Mouse (Mus musculus) hindbrain, embryonic 14.5 days (tissue): ENCODE results near the gene Izumo1r. TPM values are rescaled to one million over a fixed set of nuclear protein-coding genes. Genes with fewer than 3 reads are reported as not detected.

Source experiments
- ATAC-seq: fragments of 200-750 bp; cut with Nextera tagmentation; 2 replicates; pipeline ENCODE4 v1.8.0; 2017; ENCODE audit warnings: moderate number of reproducible peaks, mild to moderate bottlenecking, moderate TSS enrichment, moderate library complexity; ENCODE audit not compliant: low FRiP score
- DNase-seq: peaks from one replicate; pipeline ENCODE4 v3.0.0-alpha.2; 2015; ENCODE audit warnings: low spot score
- H3K27ac ChIP-seq: fragments of 300-500 bp; sonication (generic); 2 replicates; pipeline ENCODE4 v1.5.1; 2014; ENCODE audit warnings: mild to moderate bottlenecking, moderate library complexity
- H3K27me3 ChIP-seq: fragments of 300-500 bp; sonication (generic); 2 replicates; pipeline ENCODE4 v1.6.1; 2014; ENCODE audit warnings: mild to moderate bottlenecking, low read length, mixed read lengths; ENCODE audit not compliant: control insufficient read depth, insufficient read depth
- H3K36me3 ChIP-seq: fragments of 300-500 bp; sonication (generic); replicated peaks from 2 replicates; pipeline ENCODE4 v1.6.1; 2014; ENCODE audit not compliant: control insufficient read depth, insufficient read depth
- H3K4me1 ChIP-seq: fragments of 300-500 bp; sonication (generic); replicated peaks from 2 replicates; pipeline ENCODE4 v1.6.1; 2014; ENCODE audit warnings: antibody characterized with exemption, low read length, mixed read lengths; ENCODE audit not compliant: control insufficient read depth, insufficient read depth
- H3K4me2 ChIP-seq: fragments of 300-500 bp; sonication (generic); replicated peaks from 2 replicates; pipeline ENCODE4 v1.6.1; 2014; ENCODE audit warnings: mild to moderate bottlenecking, moderate library complexity
- H3K4me3 ChIP-seq: fragments of 300-500 bp; sonication (generic); replicated peaks from 2 replicates; pipeline ENCODE4 v1.5.1; 2014; ENCODE audit warnings: mild to moderate bottlenecking, low read length
- H3K9ac ChIP-seq: fragments of 300-500 bp; sonication (generic); 2 replicates; pipeline ENCODE4 v1.6.1; 2014
- H3K9me3 ChIP-seq: fragments of 300-500 bp; sonication (generic); 2 replicates; pipeline ENCODE4 v1.6.1; 2016; ENCODE audit warnings: low read length; ENCODE audit not compliant: control insufficient read depth
- WGBS: fragments of 180-500 bp; shearing (Covaris S2); extraction: QIAGEN DNeasy Blood & Tissue Kit; methylation state at CpG from one replicate; pipeline ENCODE4 v1.1.7; 2014; 5-methylcytosine and 5-hydroxymethylcytosine counted together
- polyA plus RNA-seq: library from polyadenylated mRNA; unstranded; fragments of >200 nt; fragmentation: Nextera tagmentation; extraction: Ambion mirVana; gene quantifications from 2 replicates; pipeline ENCODE4 v1.2.1, GENCODE M21; 2014

Izumo1r gene
- polyA plus RNA-seq, 1 experiment from 2014 or later, result not detected

GRCm38 (mm10) chr9:14863126-14863525 lies 40.6 kb downstream of the Izumo1r start:
- ATAC-seq (no peak), DNase-seq (no peak)
- 94% methylated on average over 3 of the region's 3 CpGs for WGBS
- Histone ChIP-seq H3K27ac (no peak overlapping the region), H3K4me3 (no peak overlapping the region), H3K4me1 (0 out of 2 replicates have a peak, but pooled peaks cover 4% of the 10 kb centered on the region), H3K9me3 (no peaks in the 10 kb centered on the region), H3K9ac (no peak overlapping the region), H3K36me3 (no peaks in the 10 kb centered on the region), H3K4me2 (no peak overlapping the region), H3K27me3 (peaks cover 35% of the 10 kb centered on the region)

GRCm38 (mm10) chr9:14859868-14860639 lies 43.7 kb downstream of the Izumo1r start, which contains the start of gene Gpr83:
TSS of gene Gpr83 (plus strand) at chr9:14860210.
- DNase-seq (peak; percentile 74), ATAC-seq (peak; percentile 93)
- Histone ChIP-seq H3K36me3 (no peaks in the 10 kb centered on the region), H3K4me3 (peak within 1 kb of the TSS; percentile 47), H3K9me3 (no peaks in the 10 kb centered on the region), H3K27ac (no peak within 1 kb of the TSS), H3K27me3 (peaks cover 40% of the 10 kb centered on the region), H3K4me1 (0 out of 2 replicates have a peak, but pooled peaks cover 4% of the 10 kb centered on the region), H3K4me2 (peak within 1 kb of the TSS; percentile 97), H3K9ac (peak within 1 kb of the TSS; percentile 42)
- WGBS, result 3% methylated on average over 45 of the region's 47 CpGs

GRCm38 (mm10) chr9:14858782-14859181 lies 45.0 kb downstream of the Izumo1r start:
- 87% methylated on average over 3 of the region's 3 CpGs for WGBS
- Histone ChIP-seq H3K27me3 (peaks cover 40% of the 10 kb centered on the region), H3K9ac (no peak overlapping the region), H3K9me3 (no peaks in the 10 kb centered on the region), H3K4me3 (no peak overlapping the region), H3K4me1 (0 out of 2 replicates have a peak, but pooled peaks cover 4% of the 10 kb centered on the region), H3K36me3 (no peaks in the 10 kb centered on the region), H3K4me2 (no peak overlapping the region), H3K27ac (no peak overlapping the region)
- no peak for DNase-seq
- no peak for ATAC-seq

GRCm38 (mm10) chr9:14858170-14858706 lies 45.5 kb downstream of the Izumo1r start:
- no peak for ATAC-seq
- no peak overlapping the region for H3K4me3 ChIP-seq
- no peaks in the 10 kb centered on the region for H3K36me3 ChIP-seq
- H3K27ac ChIP-seq, result no peak overlapping the region
- H3K9me3 ChIP-seq, result no peaks in the 10 kb centered on the region
- 0 out of 2 replicates have a peak, but pooled peaks cover 4% of the 10 kb centered on the region for H3K4me1 ChIP-seq
- no peak overlapping the region for H3K9ac ChIP-seq
- no peak for DNase-seq
- WGBS, result 67% methylated on average over 7 of the region's 7 CpGs
- H3K4me2 ChIP-seq, result no peak overlapping the region
- H3K27me3 ChIP-seq, result peaks cover 40% of the 10 kb centered on the region

GRCm38 (mm10) chr9:14856922-14857654 lies 46.7 kb downstream of the Izumo1r start:
- WGBS, result 49% methylated on average over 4 of the region's 4 CpGs
- no peak for DNase-seq

GRCm38 (mm10) chr9:14854585-14854984 lies 49.2 kb downstream of the Izumo1r start:
- Histone ChIP-seq H3K36me3 (no peaks in the 10 kb centered on the region), H3K9ac (no peak overlapping the region), H3K4me2 (no peak overlapping the region), H3K27me3 (peaks cover 19% of the 10 kb centered on the region), H3K4me3 (no peak overlapping the region), H3K27ac (no peak overlapping the region), H3K4me1 (no peaks in the 10 kb centered on the region), H3K9me3 (no peaks in the 10 kb centered on the region)
- WGBS, result 63% methylated on average over 4 of the region's 4 CpGs
- ATAC-seq (no peak; the same call in 1 of the 2 replicates), DNase-seq (no peak)

More at GRCm38 (mm10) chr9:14856922-14857654, 46.7 kb downstream of the Izumo1r start:
- no peaks in the 10 kb centered on the region for H3K9me3 ChIP-seq
- no peak overlapping the region for H3K27ac ChIP-seq
- H3K4me2 ChIP-seq, result no peak overlapping the region
- H3K27me3 ChIP-seq, result peaks cover 39% of the 10 kb centered on the region
- no peak for ATAC-seq
- no peak overlapping the region for H3K4me3 ChIP-seq
- H3K36me3 ChIP-seq, result no peaks in the 10 kb centered on the region
- no peak overlapping the region for H3K9ac ChIP-seq
- 0 out of 2 replicates have a peak, but pooled peaks cover 4% of the 10 kb centered on the region for H3K4me1 ChIP-seq

- no peak for ATAC-seq
- Histone ChIP-seq H3K27ac (no peak overlapping the region), H3K4me2 (no peak overlapping the region), H3K4me3 (no peak overlapping the region), H3K9me3 (no peaks in the 10 kb centered on the region), H3K27me3 (no peaks in the 10 kb centered on the region), H3K9ac (no peak overlapping the region), H3K36me3 (no peaks in the 10 kb centered on the region), H3K4me1 (no peaks in the 10 kb centered on the region)
- DNase-seq, result no peak
- WGBS, result 62% methylated on average over 1 of the region's 1 CpGs
Observed at GRCm38 (mm10) chr9:14848267-14848935, 55.3 kb downstream of the Izumo1r start.

- no peaks in the 10 kb centered on the region for H3K9me3 ChIP-seq
- no peak for DNase-seq
- WGBS, result 48% methylated on average over 5 of the region's 5 CpGs
- H3K4me3 ChIP-seq, result no peak overlapping the region
- no peaks in the 10 kb centered on the region for H3K36me3 ChIP-seq
- no peak overlapping the region for H3K4me2 ChIP-seq
- H3K27ac ChIP-seq, result no peak overlapping the region
- no peak overlapping the region for H3K9ac ChIP-seq
- H3K27me3 ChIP-seq, result no peaks in the 10 kb centered on the region
- H3K4me1 ChIP-seq, result no peaks in the 10 kb centered on the region
- no peak for ATAC-seq
Observed at GRCm38 (mm10) chr9:14846428-14846827, 57.3 kb downstream of the Izumo1r start.

- ATAC-seq, result no peak
- 94% methylated on average over 3 of the region's 3 CpGs for WGBS
- H3K36me3 ChIP-seq, result no peaks in the 10 kb centered on the region
Observed at GRCm38 (mm10) chr9:14843901-14844300, 59.8 kb downstream of the Izumo1r start.

More at GRCm38 (mm10) chr9:14843901-14844300, 59.8 kb downstream of the Izumo1r start:
- Histone ChIP-seq H3K27me3 (no peaks in the 10 kb centered on the region), H3K4me2 (no peak overlapping the region), H3K4me1 (no peaks in the 10 kb centered on the region), H3K9ac (no peak overlapping the region), H3K27ac (no peak overlapping the region), H3K4me3 (no peak overlapping the region), H3K9me3 (no peaks in the 10 kb centered on the region)
- no peak for DNase-seq
